Mouse (Mus musculus) MEL (cell line): Measurements from ENCODE around the gene Mylk3. TPM values are rescaled to one million over a fixed set of nuclear protein-coding genes. Genes with fewer than 3 reads are reported as not detected.

Source experiments
- DNase-seq: peaks from one replicate; pipeline ENCODE4 v3.0.0; 2011; ENCODE audit warnings: low read depth, low spot score
- H3K27ac ChIP-seq: 2 replicates; pipeline ENCODE4 v1.5.1; 2012; ENCODE audit warnings: low read depth, mild to moderate bottlenecking, control low read depth, low read length, moderate library complexity; ENCODE audit not compliant: control insufficient read depth
- H3K27me3 ChIP-seq, 2 experiments: fragments of 150-350 bp in 1 of 2; sonication (generic) in 1 of 2; 2 replicates each; pipeline ENCODE4 v1.6.1; 2012; ENCODE audit warnings: low read length in 2 of 2, mild to moderate bottlenecking in 2 of 2, improper control_type of control experiment in 1 of 2, moderate library complexity in 1 of 2; ENCODE audit not compliant: insufficient read depth in 2 of 2, control insufficient read depth in 1 of 2
- H3K36me3 ChIP-seq, 2 experiments: 2 replicates each; pipeline ENCODE4 v1.6.1; 2012 to 2014; ENCODE audit warnings: low read length in 2 of 2, improper control_type of control experiment in 1 of 2, inconsistent platforms in 1 of 2, mild to moderate bottlenecking in 1 of 2; ENCODE audit not compliant: insufficient read depth in 2 of 2, control insufficient read depth in 1 of 2
- H3K4me1 ChIP-seq, 2 experiments: fragments of 150-350 bp in 1 of 2; sonication (generic) in 1 of 2; 2 replicates each; pipeline ENCODE4 v1.6.1; 2012; ENCODE audit warnings: low read length in 2 of 2, improper control_type of control experiment in 1 of 2, mild to moderate bottlenecking in 1 of 2; ENCODE audit not compliant: insufficient read depth in 2 of 2, control insufficient read depth in 1 of 2
- H3K4me3 ChIP-seq, 2 experiments: fragments of 150-350 bp in 1 of 2; sonication (generic) in 1 of 2; 2 replicates each; pipeline ENCODE4 v1.5.1; 2012; ENCODE audit warnings: low read depth in 2 of 2, low read length in 2 of 2, mild to moderate bottlenecking in 2 of 2, moderate library complexity in 2 of 2, control low read depth in 1 of 2, improper control_type of control experiment in 1 of 2; ENCODE audit not compliant: control insufficient read depth in 1 of 2, insufficient read depth in 1 of 2
- H3K79me2 ChIP-seq: 2 replicates; pipeline ENCODE4 v1.6.1; 2012; ENCODE audit warnings: mild to moderate bottlenecking, low read length, moderate library complexity; ENCODE audit not compliant: control insufficient read depth, poor library complexity, insufficient read depth
- H3K9ac ChIP-seq: 2 replicates; pipeline ENCODE4 v1.6.1; 2012; ENCODE audit warnings: low read depth, mild to moderate bottlenecking, control low read depth, low read length, moderate library complexity; ENCODE audit not compliant: control insufficient read depth, poor library complexity, severe bottlenecking
- H3K9me3 ChIP-seq: fragments of 150-350 bp; sonication (generic); replicated peaks from 2 replicates; pipeline ENCODE4 v1.6.1; 2012; ENCODE audit warnings: mild to moderate bottlenecking, low read length, improper control_type of control experiment, moderate library complexity; ENCODE audit not compliant: insufficient read depth
- E2F4 ChIP-seq: IDR thresholded peaks from 2 replicates; pipeline ENCODE4 v1.6.1; 2011; ENCODE audit warnings: low read depth, low read length, improper control_type of control experiment, borderline replicate concordance
- EP300 ChIP-seq, 2 experiments: IDR thresholded peaks; 2 replicates each; pipeline ENCODE4 v1.6.1; 2011; ENCODE audit warnings: improper control_type of control experiment in 2 of 2, low read length in 2 of 2, low read depth in 1 of 2, mild to moderate bottlenecking in 1 of 2
- ETS1 ChIP-seq: IDR thresholded peaks from 2 replicates; pipeline ENCODE4 v1.6.1; 2012; ENCODE audit warnings: low read depth, mild to moderate bottlenecking, inconsistent platforms, low read length, improper control_type of control experiment, moderate library complexity
- GATA1 ChIP-seq: IDR thresholded peaks from 2 replicates; pipeline ENCODE4 v1.6.1; 2011; ENCODE audit warnings: low read depth, low read length, improper control_type of control experiment
- HCFC1 ChIP-seq: IDR thresholded peaks from 2 replicates; pipeline ENCODE4 v1.6.1; 2012; ENCODE audit warnings: low read depth, mild to moderate bottlenecking, inconsistent platforms, low read length, improper control_type of control experiment, moderate library complexity
- JUND ChIP-seq: IDR thresholded peaks from 2 replicates; pipeline ENCODE4 v1.6.1; 2011; ENCODE audit warnings: low read depth, mild to moderate bottlenecking, improper control_type of control experiment, low read length
- MAFK ChIP-seq: IDR thresholded peaks from 2 replicates; pipeline ENCODE4 v1.6.1; 2011; ENCODE audit warnings: low read depth, mild to moderate bottlenecking, low read length, improper control_type of control experiment, borderline replicate concordance
- MAZ ChIP-seq: IDR thresholded peaks from 2 replicates; pipeline ENCODE4 v1.6.1; 2012; ENCODE audit warnings: low read depth, mild to moderate bottlenecking, inconsistent platforms, low read length, improper control_type of control experiment
- MEF2A ChIP-seq: IDR thresholded peaks from 2 replicates; pipeline ENCODE4 v1.6.1; 2014; ENCODE audit warnings: low read depth, mild to moderate bottlenecking, inconsistent platforms, low read length, improper control_type of control experiment; ENCODE audit not compliant: poor library complexity, insufficient replicate concordance, severe bottlenecking; ENCODE audit errors: extremely low read depth
- MYB ChIP-seq: IDR thresholded peaks from 2 replicates; pipeline ENCODE4 v1.6.1; 2011; ENCODE audit warnings: mild to moderate bottlenecking, low read depth, low read length, improper control_type of control experiment
- NELFE ChIP-seq: IDR thresholded peaks from 2 replicates; pipeline ENCODE4 v1.6.1; 2011; ENCODE audit warnings: low read depth, low read length, improper control_type of control experiment
- NRF1 ChIP-seq: IDR thresholded peaks from 2 replicates; pipeline ENCODE4 v1.6.1; 2014; ENCODE audit warnings: low read depth, mild to moderate bottlenecking, inconsistent platforms, low read length, improper control_type of control experiment, moderate library complexity; ENCODE audit not compliant: poor library complexity, insufficient read depth, severe bottlenecking
- RCOR1 ChIP-seq: IDR thresholded peaks from 2 replicates; pipeline ENCODE4 v1.6.1; 2012; ENCODE audit warnings: low read depth, mild to moderate bottlenecking, inconsistent platforms, low read length, improper control_type of control experiment
- SIN3A ChIP-seq: IDR thresholded peaks from 2 replicates; pipeline ENCODE4 v1.6.1; 2012; ENCODE audit warnings: low read length, improper control_type of control experiment, inconsistent platforms
- SMC3 ChIP-seq: IDR thresholded peaks from 2 replicates; pipeline ENCODE4 v1.6.1; 2011; ENCODE audit warnings: low read depth, low read length, improper control_type of control experiment
- TCF12 ChIP-seq: IDR thresholded peaks from 2 replicates; pipeline ENCODE4 v1.6.1; 2014; ENCODE audit warnings: low read depth, mild to moderate bottlenecking, inconsistent platforms, low read length, improper control_type of control experiment, moderate library complexity
- UBTF ChIP-seq: IDR thresholded peaks from 2 replicates; pipeline ENCODE4 v1.6.1; 2012; ENCODE audit warnings: low read depth, mild to moderate bottlenecking, inconsistent platforms, low read length, improper control_type of control experiment, moderate library complexity, borderline replicate concordance; ENCODE audit not compliant: insufficient read depth
- USF1 ChIP-seq: IDR thresholded peaks from 2 replicates; pipeline ENCODE4 v1.6.1; 2014; ENCODE audit warnings: low read depth, mild to moderate bottlenecking, inconsistent platforms, low read length, improper control_type of control experiment, moderate library complexity
- ZKSCAN1 ChIP-seq: IDR thresholded peaks from 2 replicates; pipeline ENCODE4 v1.6.1; 2012; ENCODE audit warnings: low read depth, mild to moderate bottlenecking, inconsistent platforms, low read length, improper control_type of control experiment, moderate library complexity
- ZNF384 ChIP-seq: IDR thresholded peaks from 2 replicates; pipeline ENCODE4 v1.6.1; 2012; ENCODE audit warnings: low read depth, mild to moderate bottlenecking, inconsistent platforms, low read length, improper control_type of control experiment
- polyA plus RNA-seq, 2 experiments: library from polyadenylated mRNA; stranded (reverse) in 1 of 2; unstranded in 1 of 2; fragments of >175 nt in 1 of 2; fragments of >200 nt in 1 of 2; gene quantifications; 2 replicates each; pipeline versions ENCODE4 v1.2.1 to v1.2.4; 2012; ENCODE audit warnings: low replicate concordance in 2 of 2, low read depth in 1 of 2; ENCODE audit not compliant: insufficient read length in 2 of 2, insufficient read depth in 1 of 2, missing spikeins in 1 of 2
- total RNA-seq: library from RNA; depleted of rRNA; stranded (reverse); fragments of 300-350 nt; gene quantifications from 2 replicates; pipeline ENCODE4 v1.2.3, GENCODE M21; 2012

The Mylk3 gene
- total and polyA plus RNA-seq, 3 experiments = 9.5 to 10.4 TPM; not detected in 1

- TF ChIP-seq RCOR1 (peak; percentile 77), NELFE (peak; percentile 10; the same call in 1 of the 2 replicates), GATA1 (peak; percentile 88), TCF12 (peak; percentile 89), ZKSCAN1 (no peak), MYB (peak; percentile 98), SMC3 (no peak)
Measured at GRCm38 (mm10) chr8:85395681-85396431, 9.7 kb upstream of the Mylk3 start (continued).

GRCm38 (mm10) chr8:85395017-85395416 is 8.9 kb upstream of the Mylk3 start:
- TF ChIP-seq HCFC1 = no peak
- TF ChIP-seq ETS1 = peak; percentile 35
- no peak for TF ChIP-seq JUND
- TF ChIP-seq SIN3A = peak; percentile 35; the same call in 1 of the 2 replicates
- TF ChIP-seq MAFK = no peak
- no peak for TF ChIP-seq MEF2A
- peak; percentile 31 to 57; a peak in 3 of 4 replicates for TF ChIP-seq EP300 (IDR thresholded peaks at IDR 0.05; ENCODE audit: low read depth in 1 of 2, low read length in 2 of 2)
- no peak for TF ChIP-seq E2F4
- Histone ChIP-seq H3K36me3 (peaks cover 0 to 20% of the 10 kb centered on the region in 2 experiments; a peak in 2 of 4 replicates), H3K4me3 (no peak overlapping the region), H3K4me1 (peaks cover 6 to 36% of the 10 kb centered on the region in 2 experiments; a peak in 3 of 4 replicates), H3K27me3 (no peaks in the 10 kb centered on the region), H3K9ac (no peak overlapping the region), H3K27ac (peak overlapping the region; percentile 90), H3K9me3 (no peaks in the 10 kb centered on the region), H3K79me2 (no peaks in the 10 kb centered on the region)
- peak; percentile 57 for DNase-seq

- TF ChIP-seq USF1 = no peak
- TF ChIP-seq NRF1 = no peak
- no peak for TF ChIP-seq MAZ
- TF ChIP-seq ZNF384 = no peak
- TF ChIP-seq UBTF = no peak
- TF ChIP-seq EP300 (IDR thresholded peaks at IDR 0.05; ENCODE audit: low read depth in 1 of 2, low read length in 2 of 2) = no peak
- TF ChIP-seq ETS1 = no peak
- TF ChIP-seq JUND = no peak
- peaks cover 6 to 36% of the 10 kb centered on the region in 2 experiments; a peak in 3 of 4 replicates for H3K4me1 ChIP-seq
- no peak overlapping the region for H3K4me3 ChIP-seq
- H3K79me2 ChIP-seq = no peaks in the 10 kb centered on the region
- H3K27me3 ChIP-seq = no peaks in the 10 kb centered on the region
- no peak overlapping the region for H3K27ac ChIP-seq
- H3K9me3 ChIP-seq = no peaks in the 10 kb centered on the region
- peaks cover 0 to 20% of the 10 kb centered on the region in 2 experiments; a peak in 2 of 4 replicates for H3K36me3 ChIP-seq
- no peak overlapping the region for H3K9ac ChIP-seq
- no peak for DNase-seq
Measured at GRCm38 (mm10) chr8:85393199-85393598, 7.1 kb upstream of the Mylk3 start.
